Mouse (Mus musculus): ENCODE results near the gene Mapk8ip1. TPM values are rescaled to one million over a fixed set of nuclear protein-coding genes. Genes with fewer than 3 reads are reported as not detected.

Mapk8ip1 gene
- polyA plus RNA-seq, 1 experiment from 2014 or later = 30.4 TPM

DNA sequence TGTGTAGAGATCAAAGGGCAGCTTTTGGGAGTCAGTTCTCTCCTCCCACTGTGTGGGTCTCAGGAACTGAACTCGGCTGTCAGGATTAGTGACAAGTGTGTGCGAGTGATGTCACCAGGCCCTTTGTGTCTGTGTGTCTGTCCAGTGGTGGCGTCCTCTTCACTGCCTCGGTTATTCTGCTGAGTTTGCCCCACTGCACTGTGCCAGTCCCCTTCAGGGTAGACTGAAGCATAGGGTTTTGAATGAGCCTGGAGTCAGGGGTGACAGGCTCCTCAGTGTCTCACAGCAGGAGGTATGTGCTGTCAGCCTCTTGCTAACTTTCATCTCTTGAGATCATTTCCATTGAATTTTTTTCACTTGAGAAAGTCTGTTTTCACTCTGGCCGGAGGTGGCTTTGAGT, 47.7 kb downstream of the Mapk8ip1 start:
- Histone ChIP-seq H3K27ac (ENCODE audit: low read length) (no peak overlapping the region), H3K9ac (replicated peaks; ENCODE audit: low read length) (no peak overlapping the region), H3K36me3 (ENCODE audit: insufficient read depth, low read length) (peaks cover 28% of the 10 kb centered on the region), H3K4me2 (replicated peaks; ENCODE audit: low read depth, low read length) (no peak overlapping the region), H3K4me1 (ENCODE audit: insufficient read depth, low read length) (peaks cover 10% of the 10 kb centered on the region), H3K4me3 (ENCODE audit: low read length) (no peak overlapping the region), H3K27me3 (ENCODE audit: insufficient read depth, low read length) (no peaks in the 10 kb centered on the region), H3K9me3 (ENCODE audit: low read length) (no peaks in the 10 kb centered on the region)
- ATAC-seq (ENCODE audit: low FRiP score, low TSS enrichment) = no peak
- WGBS = 72% methylated on average over 5 of the region's 5 CpGs

- no peak overlapping the region for H3K4me3 ChIP-seq (ENCODE audit: low read length)
- H3K4me2 ChIP-seq (replicated peaks; ENCODE audit: low read depth, low read length) = no peak overlapping the region
- H3K9me3 ChIP-seq (ENCODE audit: low read length) = no peaks in the 10 kb centered on the region
- H3K36me3 ChIP-seq (ENCODE audit: insufficient read depth, low read length) = peaks cover 15% of the 10 kb centered on the region
- no peak for ATAC-seq (ENCODE audit: low FRiP score, low TSS enrichment)
- WGBS = 25% methylated on average over 5 of the region's 5 CpGs
- peaks cover 10% of the 10 kb centered on the region for H3K4me1 ChIP-seq (ENCODE audit: insufficient read depth, low read length)
- no peaks in the 10 kb centered on the region for H3K27me3 ChIP-seq (ENCODE audit: insufficient read depth, low read length)
- peak overlapping the region; percentile 25; the same call in 1 of the 2 replicates for H3K27ac ChIP-seq (ENCODE audit: low read length)
- H3K9ac ChIP-seq (replicated peaks; ENCODE audit: low read length) = no peak overlapping the region
Observed at GRCm38 (mm10) chr2:92350686-92351085, 50.4 kb downstream of the Mapk8ip1 start.

GRCm38 (mm10) chr2:92349589-92350425, 51.3 kb downstream of the Mapk8ip1 start:
- Histone ChIP-seq H3K36me3 (ENCODE audit: insufficient read depth, low read length) (peaks cover 19% of the 10 kb centered on the region), H3K4me3 (ENCODE audit: low read length) (no peak overlapping the region), H3K9me3 (ENCODE audit: low read length) (no peaks in the 10 kb centered on the region), H3K4me2 (replicated peaks; ENCODE audit: low read depth, low read length) (no peak overlapping the region), H3K4me1 (ENCODE audit: insufficient read depth, low read length) (peaks cover 10% of the 10 kb centered on the region), H3K9ac (replicated peaks; ENCODE audit: low read length) (no peak overlapping the region), H3K27me3 (ENCODE audit: insufficient read depth, low read length) (no peaks in the 10 kb centered on the region), H3K27ac (ENCODE audit: low read length) (peak overlapping the region; percentile 25; the same call in 1 of the 2 replicates)
- WGBS = 44% methylated on average over 6 of the region's 6 CpGs
- 0 out of 2 replicates have a peak, but pooled peaks have one; percentile 31 for ATAC-seq (ENCODE audit: low FRiP score, low TSS enrichment)

DNA sequence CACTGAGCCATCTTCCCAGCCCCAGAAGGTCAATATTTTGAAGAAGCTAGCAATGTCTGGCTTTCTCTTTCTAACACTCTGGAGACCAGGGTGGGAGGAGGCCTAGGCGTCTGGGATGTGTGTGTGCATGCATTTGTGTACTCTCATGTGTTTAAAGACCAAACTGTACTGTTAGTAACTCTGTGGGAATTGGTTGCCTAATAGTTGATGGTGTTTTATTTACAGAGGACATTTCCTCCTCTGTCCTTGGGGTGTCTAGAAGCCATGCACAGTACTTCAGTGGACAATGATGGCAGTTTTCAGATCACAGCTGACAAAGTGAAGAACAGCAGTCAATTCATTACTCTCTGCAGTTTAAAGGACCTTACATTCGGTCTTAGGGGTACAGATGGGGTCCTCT, 53.9 kb downstream of the Mapk8ip1 start:
- no peak for ATAC-seq (ENCODE audit: low FRiP score, low TSS enrichment)
- no peaks in the 10 kb centered on the region for H3K27me3 ChIP-seq (ENCODE audit: insufficient read depth, low read length)
- H3K27ac ChIP-seq (ENCODE audit: low read length) = no peak overlapping the region
- H3K4me3 ChIP-seq (ENCODE audit: low read length) = no peak overlapping the region
- peaks cover 17% of the 10 kb centered on the region for H3K36me3 ChIP-seq (ENCODE audit: insufficient read depth, low read length)
- no peak overlapping the region for H3K9ac ChIP-seq (replicated peaks; ENCODE audit: low read length)
- H3K4me2 ChIP-seq (replicated peaks; ENCODE audit: low read depth, low read length) = no peak overlapping the region
- H3K4me1 ChIP-seq (ENCODE audit: insufficient read depth, low read length) = peaks cover 10% of the 10 kb centered on the region
- WGBS = 86% methylated on average over 2 of the region's 2 CpGs
- H3K9me3 ChIP-seq (ENCODE audit: low read length) = no peaks in the 10 kb centered on the region

GRCm38 (mm10) chr2:92342418-92342817, 58.6 kb downstream of the Mapk8ip1 start:
- no peaks in the 10 kb centered on the region for H3K4me1 ChIP-seq (ENCODE audit: insufficient read depth, low read length)
- H3K4me3 ChIP-seq (ENCODE audit: low read length) = no peak overlapping the region
- H3K27ac ChIP-seq (ENCODE audit: low read length) = no peak overlapping the region
- H3K36me3 ChIP-seq (ENCODE audit: insufficient read depth, low read length) = peaks cover 15% of the 10 kb centered on the region
- H3K4me2 ChIP-seq (replicated peaks; ENCODE audit: low read depth, low read length) = no peak overlapping the region
- H3K9me3 ChIP-seq (ENCODE audit: low read length) = no peaks in the 10 kb centered on the region
- H3K9ac ChIP-seq (replicated peaks; ENCODE audit: low read length) = no peak overlapping the region
- no peaks in the 10 kb centered on the region for H3K27me3 ChIP-seq (ENCODE audit: insufficient read depth, low read length)
- no peak for ATAC-seq (ENCODE audit: low FRiP score, low TSS enrichment)

Small RNA genes lying within 50 kb of the gene (microRNA-seq; reads per million reads assigned to microRNA genes)
- gene Mir7000 = 0.63 reads per million

Other genes with a start within 250 kb of the Mapk8ip1 start
- 29.8 and 35.7 TPM in 2 replicates for gene Pex16, start 26.6 kb downstream of the Mapk8ip1 start, polyA plus RNA-seq (2015; fragmentation: Nextera tagmentation; extraction: Ambion mirVana)
- gene Large2, start 26.4 kb downstream of the Mapk8ip1 start, polyA plus RNA-seq (2015; fragmentation: Nextera tagmentation; extraction: Ambion mirVana) = 34.9 and 35.8 TPM in 2 replicates
- 3.1 and 4.4 TPM in 2 replicates for gene 1700029I15Rik, start 18.7 kb downstream of the Mapk8ip1 start, polyA plus RNA-seq (2015; fragmentation: Nextera tagmentation; extraction: Ambion mirVana)
- gene Cry2, start 32.8 kb upstream of the Mapk8ip1 start, polyA plus RNA-seq (2015; fragmentation: Nextera tagmentation; extraction: Ambion mirVana) = 21.7 and 24.5 TPM in 2 replicates
- gene Slc35c1, start 59.3 kb upstream of the Mapk8ip1 start, polyA plus RNA-seq (2015; fragmentation: Nextera tagmentation; extraction: Ambion mirVana) = 20.7 and 21.6 TPM in 2 replicates
- gene Chst1, start 198.4 kb upstream of the Mapk8ip1 start, polyA plus RNA-seq (2015; fragmentation: Nextera tagmentation; extraction: Ambion mirVana) = 8.9 and 9.9 TPM in 2 replicates